Mouse (Mus musculus) MEL (cell line): ENCODE data around the gene Ccdc173. TPM values are rescaled to one million over a fixed set of nuclear protein-coding genes. Genes with fewer than 3 reads are reported as not detected.

Source experiments
- DNase-seq: peaks from one replicate; pipeline ENCODE4 v3.0.0; 2011; ENCODE audit warnings: low read depth, low spot score
- H3K27ac ChIP-seq: 2 replicates; pipeline ENCODE4 v1.5.1; 2012; ENCODE audit warnings: low read depth, mild to moderate bottlenecking, control low read depth, low read length, moderate library complexity; ENCODE audit not compliant: control insufficient read depth
- H3K27me3 ChIP-seq, 2 experiments: fragments of 150-350 bp in 1 of 2; sonication (generic) in 1 of 2; 2 replicates each; pipeline ENCODE4 v1.6.1; 2012; ENCODE audit warnings: low read length in 2 of 2, mild to moderate bottlenecking in 2 of 2, improper control_type of control experiment in 1 of 2, moderate library complexity in 1 of 2; ENCODE audit not compliant: insufficient read depth in 2 of 2, control insufficient read depth in 1 of 2
- H3K36me3 ChIP-seq, 2 experiments: 2 replicates each; pipeline ENCODE4 v1.6.1; 2012 to 2014; ENCODE audit warnings: low read length in 2 of 2, improper control_type of control experiment in 1 of 2, inconsistent platforms in 1 of 2, mild to moderate bottlenecking in 1 of 2; ENCODE audit not compliant: insufficient read depth in 2 of 2, control insufficient read depth in 1 of 2
- H3K4me1 ChIP-seq, 2 experiments: fragments of 150-350 bp in 1 of 2; sonication (generic) in 1 of 2; 2 replicates each; pipeline ENCODE4 v1.6.1; 2012; ENCODE audit warnings: low read length in 2 of 2, improper control_type of control experiment in 1 of 2, mild to moderate bottlenecking in 1 of 2; ENCODE audit not compliant: insufficient read depth in 2 of 2, control insufficient read depth in 1 of 2
- H3K4me3 ChIP-seq, 2 experiments: fragments of 150-350 bp in 1 of 2; sonication (generic) in 1 of 2; 2 replicates each; pipeline ENCODE4 v1.5.1; 2012; ENCODE audit warnings: low read depth in 2 of 2, low read length in 2 of 2, mild to moderate bottlenecking in 2 of 2, moderate library complexity in 2 of 2, control low read depth in 1 of 2, improper control_type of control experiment in 1 of 2; ENCODE audit not compliant: control insufficient read depth in 1 of 2, insufficient read depth in 1 of 2
- H3K79me2 ChIP-seq: 2 replicates; pipeline ENCODE4 v1.6.1; 2012; ENCODE audit warnings: mild to moderate bottlenecking, low read length, moderate library complexity; ENCODE audit not compliant: control insufficient read depth, poor library complexity, insufficient read depth
- H3K9ac ChIP-seq: 2 replicates; pipeline ENCODE4 v1.6.1; 2012; ENCODE audit warnings: low read depth, mild to moderate bottlenecking, control low read depth, low read length, moderate library complexity; ENCODE audit not compliant: control insufficient read depth, poor library complexity, severe bottlenecking
- H3K9me3 ChIP-seq: fragments of 150-350 bp; sonication (generic); replicated peaks from 2 replicates; pipeline ENCODE4 v1.6.1; 2012; ENCODE audit warnings: mild to moderate bottlenecking, low read length, improper control_type of control experiment, moderate library complexity; ENCODE audit not compliant: insufficient read depth
- BHLHE40 ChIP-seq: IDR thresholded peaks from 2 replicates; pipeline ENCODE4 v1.6.1; 2012; ENCODE audit warnings: low read depth, mild to moderate bottlenecking, inconsistent platforms, low read length, improper control_type of control experiment, borderline replicate concordance
- CHD2 ChIP-seq: IDR thresholded peaks from 2 replicates; pipeline ENCODE4 v1.6.1; 2011; ENCODE audit warnings: low read length, improper control_type of control experiment
- E2F4 ChIP-seq: IDR thresholded peaks from 2 replicates; pipeline ENCODE4 v1.6.1; 2011; ENCODE audit warnings: low read depth, low read length, improper control_type of control experiment, borderline replicate concordance
- ELF1 ChIP-seq: IDR thresholded peaks from 2 replicates; pipeline ENCODE4 v1.6.1; 2014; ENCODE audit warnings: low read depth, mild to moderate bottlenecking, inconsistent platforms, low read length, improper control_type of control experiment, moderate library complexity
- EP300 ChIP-seq, 2 experiments: IDR thresholded peaks; 2 replicates each; pipeline ENCODE4 v1.6.1; 2011; ENCODE audit warnings: improper control_type of control experiment in 2 of 2, low read length in 2 of 2, low read depth in 1 of 2, mild to moderate bottlenecking in 1 of 2
- ETS1 ChIP-seq: IDR thresholded peaks from 2 replicates; pipeline ENCODE4 v1.6.1; 2012; ENCODE audit warnings: low read depth, mild to moderate bottlenecking, inconsistent platforms, low read length, improper control_type of control experiment, moderate library complexity
- GABPA ChIP-seq: IDR thresholded peaks from 2 replicates; pipeline ENCODE4 v1.6.1; 2012; ENCODE audit warnings: low read depth, mild to moderate bottlenecking, inconsistent platforms, low read length, improper control_type of control experiment, moderate library complexity
- GATA1 ChIP-seq: IDR thresholded peaks from 2 replicates; pipeline ENCODE4 v1.6.1; 2011; ENCODE audit warnings: low read depth, low read length, improper control_type of control experiment
- JUND ChIP-seq: IDR thresholded peaks from 2 replicates; pipeline ENCODE4 v1.6.1; 2011; ENCODE audit warnings: low read depth, mild to moderate bottlenecking, improper control_type of control experiment, low read length
- KAT2A ChIP-seq: conservative IDR thresholded peaks from 2 replicates; pipeline ENCODE4 v1.6.1; 2012; ENCODE audit warnings: low read depth, low read length, improper control_type of control experiment, inconsistent platforms
- MAFK ChIP-seq: IDR thresholded peaks from 2 replicates; pipeline ENCODE4 v1.6.1; 2011; ENCODE audit warnings: low read depth, mild to moderate bottlenecking, low read length, improper control_type of control experiment, borderline replicate concordance
- MAZ ChIP-seq: IDR thresholded peaks from 2 replicates; pipeline ENCODE4 v1.6.1; 2012; ENCODE audit warnings: low read depth, mild to moderate bottlenecking, inconsistent platforms, low read length, improper control_type of control experiment
- MYB ChIP-seq: IDR thresholded peaks from 2 replicates; pipeline ENCODE4 v1.6.1; 2011; ENCODE audit warnings: mild to moderate bottlenecking, low read depth, low read length, improper control_type of control experiment
- MYC ChIP-seq: IDR thresholded peaks from 2 replicates; pipeline ENCODE4 v1.6.1; 2011; ENCODE audit warnings: low read depth, mild to moderate bottlenecking, low read length, improper control_type of control experiment, moderate library complexity
- NELFE ChIP-seq: IDR thresholded peaks from 2 replicates; pipeline ENCODE4 v1.6.1; 2011; ENCODE audit warnings: low read depth, low read length, improper control_type of control experiment
- NRF1 ChIP-seq: IDR thresholded peaks from 2 replicates; pipeline ENCODE4 v1.6.1; 2014; ENCODE audit warnings: low read depth, mild to moderate bottlenecking, inconsistent platforms, low read length, improper control_type of control experiment, moderate library complexity; ENCODE audit not compliant: poor library complexity, insufficient read depth, severe bottlenecking
- POLR2A ChIP-seq, 2 experiments: IDR thresholded peaks; 2 replicates each; pipeline ENCODE4 v1.6.1; 2011 to 2012; ENCODE audit warnings: low read length in 2 of 2, mild to moderate bottlenecking in 2 of 2, control low read depth in 1 of 2, improper control_type of control experiment in 1 of 2, low read depth in 1 of 2, moderate library complexity in 1 of 2; ENCODE audit not compliant: control insufficient read depth in 1 of 2, insufficient read depth in 1 of 2, poor library complexity in 1 of 2
- POLR2AphosphoS2 ChIP-seq: IDR thresholded peaks from 2 replicates; pipeline ENCODE4 v1.6.1; 2011; ENCODE audit warnings: low read length, improper control_type of control experiment
- POLR2AphosphoS5 ChIP-seq: IDR thresholded peaks from 2 replicates; pipeline ENCODE4 v1.6.1; 2012; ENCODE audit warnings: low read depth, borderline replicate concordance, mild to moderate bottlenecking, inconsistent platforms, low read length, moderate library complexity, mixed read lengths
- RAD21 ChIP-seq: IDR thresholded peaks from 2 replicates; pipeline ENCODE4 v1.6.1; 2011; ENCODE audit warnings: mild to moderate bottlenecking, low read depth, low read length, improper control_type of control experiment
- RCOR1 ChIP-seq: IDR thresholded peaks from 2 replicates; pipeline ENCODE4 v1.6.1; 2012; ENCODE audit warnings: low read depth, mild to moderate bottlenecking, inconsistent platforms, low read length, improper control_type of control experiment
- SIN3A ChIP-seq: IDR thresholded peaks from 2 replicates; pipeline ENCODE4 v1.6.1; 2012; ENCODE audit warnings: low read length, improper control_type of control experiment, inconsistent platforms
- SMC3 ChIP-seq: IDR thresholded peaks from 2 replicates; pipeline ENCODE4 v1.6.1; 2011; ENCODE audit warnings: low read depth, low read length, improper control_type of control experiment
- TBP ChIP-seq: IDR thresholded peaks from 2 replicates; pipeline ENCODE4 v1.8.0; 2011; ENCODE audit warnings: low read depth, low read length, improper control_type of control experiment
- TCF12 ChIP-seq: IDR thresholded peaks from 2 replicates; pipeline ENCODE4 v1.6.1; 2014; ENCODE audit warnings: low read depth, mild to moderate bottlenecking, inconsistent platforms, low read length, improper control_type of control experiment, moderate library complexity
- USF1 ChIP-seq: IDR thresholded peaks from 2 replicates; pipeline ENCODE4 v1.6.1; 2014; ENCODE audit warnings: low read depth, mild to moderate bottlenecking, inconsistent platforms, low read length, improper control_type of control experiment, moderate library complexity
- USF2 ChIP-seq, 2 experiments: IDR thresholded peaks; 2 replicates each; pipeline ENCODE4 v1.6.1; 2011 to 2012; ENCODE audit warnings: improper control_type of control experiment in 2 of 2, low read length in 2 of 2, borderline replicate concordance in 1 of 2, inconsistent platforms in 1 of 2, low read depth in 1 of 2, mild to moderate bottlenecking in 1 of 2; ENCODE audit not compliant: insufficient read depth in 1 of 2
- ZC3H11A ChIP-seq: IDR thresholded peaks from 2 replicates; pipeline ENCODE4 v1.6.1; 2012; ENCODE audit warnings: low read depth, mild to moderate bottlenecking, inconsistent platforms, low read length, improper control_type of control experiment
- ZKSCAN1 ChIP-seq: IDR thresholded peaks from 2 replicates; pipeline ENCODE4 v1.6.1; 2012; ENCODE audit warnings: low read depth, mild to moderate bottlenecking, inconsistent platforms, low read length, improper control_type of control experiment, moderate library complexity
- ZMIZ1 ChIP-seq: IDR thresholded peaks from 2 replicates; pipeline ENCODE4 v1.6.1; 2012; ENCODE audit warnings: low read depth, mild to moderate bottlenecking, inconsistent platforms, low read length, improper control_type of control experiment, moderate library complexity
- ZNF384 ChIP-seq: IDR thresholded peaks from 2 replicates; pipeline ENCODE4 v1.6.1; 2012; ENCODE audit warnings: low read depth, mild to moderate bottlenecking, inconsistent platforms, low read length, improper control_type of control experiment
- polyA plus RNA-seq, 2 experiments: library from polyadenylated mRNA; stranded (reverse) in 1 of 2; unstranded in 1 of 2; fragments of >175 nt in 1 of 2; fragments of >200 nt in 1 of 2; gene quantifications; 2 replicates each; pipeline versions ENCODE4 v1.2.1 to v1.2.4; 2012; ENCODE audit warnings: low replicate concordance in 2 of 2, low read depth in 1 of 2; ENCODE audit not compliant: insufficient read length in 2 of 2, insufficient read depth in 1 of 2, missing spikeins in 1 of 2
- total RNA-seq: library from RNA; depleted of rRNA; stranded (reverse); fragments of 300-350 nt; gene quantifications from 2 replicates; pipeline ENCODE4 v1.2.3, GENCODE M21; 2012

The Ccdc173 gene
- total and polyA plus RNA-seq, 3 experiments = 1.1 to 1.9 TPM; not detected in 1

- no peak for TF ChIP-seq NRF1
- no peak for TF ChIP-seq GABPA
- TF ChIP-seq E2F4 = no peak
- no peak; the same call in 1 of the 2 replicates for TF ChIP-seq NELFE
- no peak for TF ChIP-seq ZKSCAN1
- TF ChIP-seq TCF12 = no peak
- no peak for TF ChIP-seq POLR2AphosphoS2
- TF ChIP-seq BHLHE40 = no peak
- TF ChIP-seq CHD2 = no peak
- TF ChIP-seq MYB = no peak
- TF ChIP-seq JUND = no peak
- no peak for TF ChIP-seq KAT2A
- TF ChIP-seq ZC3H11A = peak; percentile 53; the same call in 1 of the 2 replicates
- no peak for TF ChIP-seq USF2 (IDR thresholded peaks at IDR 0.05; ENCODE audit: borderline replicate concordance in 1 of 2, insufficient read depth in 1 of 2, low read depth in 1 of 2, low read length in 2 of 2)
- TF ChIP-seq SMC3 = peak; percentile 44
- no peak for TF ChIP-seq TBP
- TF ChIP-seq RCOR1 = no peak
- TF ChIP-seq GATA1 = 0 out of 2 replicates have a peak, but pooled peaks have one; percentile 4
- no peak for TF ChIP-seq USF1
- TF ChIP-seq POLR2A (IDR thresholded peaks at IDR 0.05; ENCODE audit: control insufficient read depth in 1 of 2, insufficient read depth in 1 of 2, low read depth in 1 of 2, low read length in 2 of 2, poor library complexity in 1 of 2) = no peak
- TF ChIP-seq, all 39 proteins: peak for 9
Measured at GRCm38 (mm10) chr2:69778836-69779177, 10.6 kb downstream of the Ccdc173 start (continued).

GRCm38 (mm10) chr2:69777985-69778835 is 11.2 kb downstream of the Ccdc173 start:
- H3K27me3 ChIP-seq = no peaks in the 10 kb centered on the region
- H3K79me2 ChIP-seq = no peaks in the 10 kb centered on the region; the same call in 1 of the 2 replicates
- peak; percentile 85 for DNase-seq
- H3K36me3 ChIP-seq = peaks cover 0 to 4% of the 10 kb centered on the region in 2 experiments; a peak in 1 of 4 replicates
- peaks cover 5 to 9% of the 10 kb centered on the region in 2 experiments; a peak in 3 of 4 replicates for H3K4me1 ChIP-seq
- H3K9ac ChIP-seq = peak overlapping the region; percentile 62
- peak overlapping the region; percentile 52 to 64 for H3K4me3 ChIP-seq
- H3K9me3 ChIP-seq = no peaks in the 10 kb centered on the region
- peak overlapping the region; percentile 76 for H3K27ac ChIP-seq
- peak; percentile 21; the same call in 1 of the 2 replicates for TF ChIP-seq SIN3A
- TF ChIP-seq MAFK = no peak
- TF ChIP-seq TBP = peak; percentile 96
- TF ChIP-seq JUND = no peak
- TF ChIP-seq POLR2AphosphoS5 = no peak; the same call in 1 of the 2 replicates
- no peak for TF ChIP-seq USF2 (IDR thresholded peaks at IDR 0.05; ENCODE audit: borderline replicate concordance in 1 of 2, insufficient read depth in 1 of 2, low read depth in 1 of 2, low read length in 2 of 2)
- TF ChIP-seq SMC3 = no peak
- no peak for TF ChIP-seq RCOR1
- TF ChIP-seq USF1 = no peak
- TF ChIP-seq ELF1 = peak; percentile 45; the same call in 1 of the 2 replicates
- TF ChIP-seq ZNF384 = peak; percentile 88
- no peak for TF ChIP-seq E2F4
- no peak for TF ChIP-seq ETS1
- TF ChIP-seq EP300 (IDR thresholded peaks at IDR 0.05; ENCODE audit: low read depth in 1 of 2, low read length in 2 of 2) = peak in 1 of 2 experiments; percentile 40; a peak in 1 of 4 replicates
- TF ChIP-seq ZMIZ1 = no peak
- no peak for TF ChIP-seq MYC
- TF ChIP-seq RAD21 = no peak
- no peak for TF ChIP-seq MAZ
- no peak for TF ChIP-seq NRF1
- TF ChIP-seq POLR2A (IDR thresholded peaks at IDR 0.05; ENCODE audit: control insufficient read depth in 1 of 2, insufficient read depth in 1 of 2, low read depth in 1 of 2, low read length in 2 of 2, poor library complexity in 1 of 2) = peak in 1 of 2 experiments; percentile 34; a peak in 2 of 4 replicates
